Comparison of ENCODE assay signal across 7 mouse cellular contexts in genomic region chr2:136002118-136002517, GRCm38 (mm10). TPM values are rescaled to one million over a fixed set of nuclear protein-coding genes. Genes with fewer than 3 reads are reported as not detected.
DNase-seq lines count a peak whose midpoint lies in the region; ATAC-seq and TF ChIP-seq lines count a peak whose summit lies in the region.

No protein-coding gene starts in this region.

- H3K4me3 ChIP-seq in cerebellum, adult 2 months (replicated peaks; ENCODE audit: insufficient read depth, low read depth, low read length): no peak overlapping the region
- H3K4me3 ChIP-seq in forebrain, embryonic 14.5 days (ENCODE audit: low read depth, low read length): no peak overlapping the region
- no peak overlapping the region for H3K4me3 ChIP-seq in neural tube, embryonic 13.5 days

- H3K4me1 ChIP-seq in cerebellum, adult 2 months (ENCODE audit: control insufficient read depth, insufficient read depth, low read length): peaks cover 12% of the 10 kb centered on the region
- peaks cover 10% of the 10 kb centered on the region for H3K4me1 ChIP-seq in forebrain, embryonic 14.5 days (ENCODE audit: control insufficient read depth, insufficient read depth, low read length)
- H3K4me1 ChIP-seq in neural tube, embryonic 13.5 days (replicated peaks): peaks cover 31% of the 10 kb centered on the region

- peak; percentile 16 for DNase-seq in left cerebral cortex, postnatal 4 days
- DNase-seq in left cerebral cortex, postnatal 10 days (ENCODE audit: extremely low spot score in 1 of 2, low spot score in 2 of 2): no peak
- DNase-seq in cerebellum, adult 2 months: peak; percentile 47 to 57
- DNase-seq in forebrain, embryonic 14.5 days (ENCODE audit: low spot score): peak; percentile 64
- no peak for DNase-seq in heart, postnatal 25 days (ENCODE audit: low spot score)

- peak; percentile 76; the same call in 1 of the 2 replicates for TF ChIP-seq CTCF in cerebellum, adult 2 months (IDR thresholded peaks at IDR 0.05; ENCODE audit: borderline replicate concordance, insufficient read depth, low read depth, low read length)

- ATAC-seq in forebrain, embryonic 14.5 days: peak; percentile 33
- ATAC-seq in neural tube, embryonic 13.5 days (ENCODE audit: low read depth): peak; percentile 51; the same call in 1 of the 2 replicates
- ATAC-seq in erythroid progenitor cell, adult 5-6 weeks (replicated peaks; ENCODE audit: low FRiP score, poor library complexity, severe bottlenecking): no peak

- H3K9ac ChIP-seq in forebrain, embryonic 14.5 days (ENCODE audit: low read length): no peak overlapping the region
- no peak overlapping the region for H3K9ac ChIP-seq in neural tube, embryonic 13.5 days

- no peak overlapping the region for H3K4me2 ChIP-seq in forebrain, embryonic 14.5 days (ENCODE audit: low read length)
- peak overlapping the region; percentile 28 for H3K4me2 ChIP-seq in neural tube, embryonic 13.5 days

- no peaks in the 10 kb centered on the region for H3K36me3 ChIP-seq in forebrain, embryonic 14.5 days (ENCODE audit: control insufficient read depth, insufficient read depth, low read length)
- peaks cover 7% of the 10 kb centered on the region; the same call in 1 of the 2 replicates for H3K36me3 ChIP-seq in neural tube, embryonic 13.5 days

- H3K27me3 ChIP-seq in cerebellum, adult 2 months (ENCODE audit: control insufficient read depth, insufficient read depth, low read length): no peaks in the 10 kb centered on the region
- no peaks in the 10 kb centered on the region for H3K27me3 ChIP-seq in forebrain, embryonic 14.5 days (replicated peaks; ENCODE audit: control insufficient read depth, insufficient read depth, low read length)
- H3K27me3 ChIP-seq in neural tube, embryonic 13.5 days: no peaks in the 10 kb centered on the region

- TF ChIP-seq POLR2A in cerebellum, adult 2 months (IDR thresholded peaks at IDR 0.05; ENCODE audit: borderline replicate concordance, insufficient read depth, low read length): no peak

- H3K9me3 ChIP-seq in forebrain, embryonic 14.5 days (replicated peaks; ENCODE audit: control insufficient read depth, low read length): no peaks in the 10 kb centered on the region
- no peaks in the 10 kb centered on the region for H3K9me3 ChIP-seq in neural tube, embryonic 13.5 days

- WGBS in cerebellum, adult 2 months: 46% methylated on average over 7 of the region's 7 CpGs
- WGBS in forebrain, embryonic 14.5 days: 55% methylated on average over 7 of the region's 7 CpGs
- WGBS in neural tube, embryonic 13.5 days: 51% methylated on average over 7 of the region's 7 CpGs

- H3K27ac ChIP-seq in cerebellum, adult 2 months (ENCODE audit: insufficient read depth, low read length): no peak overlapping the region
- no peak overlapping the region for H3K27ac ChIP-seq in forebrain, embryonic 14.5 days (ENCODE audit: low read depth, low read length)
- 0 out of 2 replicates have a peak overlapping the region, but pooled peaks have one; percentile 10 for H3K27ac ChIP-seq in neural tube, embryonic 13.5 days (replicated peaks)

- intact Hi-C loops in left cerebral cortex, postnatal 4 days (cut with DNase I): loop anchor here (10.0 kb wide), 1 partner anchor 113 kb away; no protein-coding TSS in a partner anchor
- intact Hi-C loops in left cerebral cortex, postnatal 10 days (cut with DNase I): loop anchor here (5.0 to 10.0 kb wide), 2 partner anchors 55 to 103 kb away; no protein-coding TSS in a partner anchor
- intact Hi-C loops in heart, postnatal 25 days (cut with DNase I): no loop called here

RNA-seq across cellular contexts. Expression of gene Lamp5, which starts 49.9 kb away (rescaled TPM):
- 1 to 10 TPM; 6.9 to 7.7 TPM for total RNA-seq in left cerebral cortex, postnatal 4 days (2021)
- total RNA-seq in left cerebral cortex, postnatal 10 days (2021): 10 to 100 TPM; 69.8 to 79.4 TPM
- polyA plus RNA-seq in cerebellum, adult 2 months (2012; rRNA removed): 134 and 197 TPM in 2 replicates
- 1.2 and 1.8 TPM in 2 replicates for polyA plus RNA-seq in forebrain, embryonic 14.5 days (2014; fragmentation: Nextera tagmentation; extraction: Ambion mirVana)
- 309 TPM in 2 replicates for polyA plus RNA-seq in neural tube, embryonic 13.5 days (2015; fragmentation: Nextera tagmentation; extraction: Ambion mirVana)
- not detected in 2 replicates for total RNA-seq in erythroid progenitor cell, adult 5-6 weeks (2015; ENCODE audit: low replicate concordance)
- not detected in 2 replicates for total RNA-seq in erythroid progenitor cell, adult 5-6 weeks (2017; ENCODE audit: low replicate concordance)
- not detected for total RNA-seq in heart, postnatal 25 days (2021)

Comparison
In these comparisons a context has a peak if more than half of its experiments do, and no peak if none do; other contexts are left out.
1. DNase-seq: peak in left cerebral cortex, postnatal 4 days (single experiment), cerebellum, adult 2 months (2 of 2) and forebrain, embryonic 14.5 days (single experiment); none in left cerebral cortex, postnatal 10 days (0 of 2) and heart, postnatal 25 days (single experiment).
2. RNA of gene Lamp5, which starts 49.9 kb away (total RNA-seq): 69.8 to 79.4 TPM in left cerebral cortex, postnatal 10 days; 6.9 to 7.7 TPM in left cerebral cortex, postnatal 4 days, not detected in erythroid progenitor cell, adult 5-6 weeks and not detected in heart, postnatal 25 days; every median in the first group is over 4 times any median in the second.